Mouse (Mus musculus) MEL (cell line): ENCODE measurements around the gene Diexf.

ENCODE experiments used
- CTCF ChIP-seq, 3 experiments: IDR thresholded peaks in 2 of 3; conservative IDR thresholded peaks in 1 of 3; 2 replicates each; pipeline ENCODE4 v1.5.1; 2011 to 2012; ENCODE audit warnings: low read length in 3 of 3, low read depth in 2 of 3, mild to moderate bottlenecking in 2 of 3, improper control_type of control experiment in 1 of 3, inconsistent platforms in 1 of 3, mixed read lengths in 1 of 3, moderate library complexity in 1 of 3; ENCODE audit not compliant: control insufficient read depth in 1 of 3, insufficient read depth in 1 of 3, poor library complexity in 1 of 3, severe bottlenecking in 1 of 3
- UBTF ChIP-seq: IDR thresholded peaks from 2 replicates; pipeline ENCODE4 v1.6.1; 2012; ENCODE audit warnings: low read depth, mild to moderate bottlenecking, inconsistent platforms, low read length, improper control_type of control experiment, moderate library complexity, borderline replicate concordance; ENCODE audit not compliant: insufficient read depth
- ZMIZ1 ChIP-seq: IDR thresholded peaks from 2 replicates; pipeline ENCODE4 v1.6.1; 2012; ENCODE audit warnings: low read depth, mild to moderate bottlenecking, inconsistent platforms, low read length, improper control_type of control experiment, moderate library complexity

DNA sequence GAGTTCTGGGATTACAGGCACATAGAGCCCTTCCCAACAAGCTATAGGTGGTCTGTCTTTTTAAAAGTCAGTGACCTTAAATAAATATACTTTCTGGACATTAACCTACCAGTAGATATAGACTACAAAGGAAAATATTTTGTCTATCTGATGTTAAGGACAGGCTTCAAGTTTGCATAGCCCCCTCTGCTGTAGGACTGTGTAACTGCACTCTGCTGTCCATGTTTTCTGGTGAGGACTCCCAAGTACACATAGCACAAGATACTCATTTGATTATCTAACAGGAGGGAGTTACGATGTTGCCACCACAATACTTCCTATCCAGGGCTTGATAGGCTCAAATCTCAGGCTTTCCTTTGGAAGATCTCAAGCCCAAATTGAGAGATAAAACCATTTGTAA lies 3.7 kb upstream of the Diexf start:
- TF ChIP-seq CTCF (IDR thresholded peaks at IDR 0.05 in 2 of 3, conservative IDR thresholded peaks at IDR 0.05 in 1 of 3; ENCODE audit: control insufficient read depth in 1 of 3, insufficient read depth in 1 of 3, low read depth in 2 of 3, low read length in 3 of 3, poor library complexity in 1 of 3, severe bottlenecking in 1 of 3) (peak; percentile 35 to 74 (median 56)), UBTF (no peak), ZMIZ1 (no peak)
